Mouse (Mus musculus) embryonic facial prominence, embryonic 14.5 days (tissue): Measurements from ENCODE around the gene Map3k15. TPM values are rescaled to one million over a fixed set of nuclear protein-coding genes. Genes with fewer than 3 reads are reported as not detected.

Source experiments
- ATAC-seq: fragments of 200-750 bp; cut with Nextera tagmentation; 2 replicates; pipeline ENCODE4 v1.8.0; 2017; ENCODE audit warnings: low read depth, moderate number of reproducible peaks, moderate TSS enrichment
- DNase-seq: peaks from one replicate; pipeline ENCODE4 v3.0.0-alpha.2; 2015; ENCODE audit warnings: low spot score
- H3K27ac ChIP-seq: fragments of 300-500 bp; sonication (generic); replicated peaks from 2 replicates; pipeline ENCODE4 v1.5.1; 2014; ENCODE audit warnings: low read depth, mild to moderate bottlenecking, low read length, moderate library complexity
- H3K27me3 ChIP-seq: fragments of 300-500 bp; sonication (generic); replicated peaks from 2 replicates; pipeline ENCODE4 v1.6.1; 2014; ENCODE audit warnings: low read length; ENCODE audit not compliant: control insufficient read depth, insufficient read depth
- H3K36me3 ChIP-seq: fragments of 300-500 bp; sonication (generic); 2 replicates; pipeline ENCODE4 v1.6.1; 2014; ENCODE audit warnings: low read length, mixed read lengths; ENCODE audit not compliant: control insufficient read depth, insufficient read depth
- H3K4me1 ChIP-seq: fragments of 300-500 bp; sonication (generic); 2 replicates; pipeline ENCODE4 v1.6.1; 2014; ENCODE audit warnings: antibody characterized with exemption, low read length; ENCODE audit not compliant: control insufficient read depth, insufficient read depth
- H3K4me2 ChIP-seq: fragments of 300-500 bp; sonication (generic); 2 replicates; pipeline ENCODE4 v1.6.1; 2014; ENCODE audit warnings: low read depth, mild to moderate bottlenecking, low read length, moderate library complexity, mixed read lengths
- H3K4me3 ChIP-seq: fragments of 300-500 bp; sonication (generic); 2 replicates; pipeline ENCODE4 v1.5.1; 2014; ENCODE audit warnings: low read depth, mild to moderate bottlenecking, low read length
- H3K9ac ChIP-seq: fragments of 300-500 bp; sonication (generic); 2 replicates; pipeline ENCODE4 v1.6.1; 2014; ENCODE audit warnings: low read depth, mild to moderate bottlenecking, low read length, moderate library complexity, mixed read lengths
- H3K9me3 ChIP-seq: fragments of 300-500 bp; sonication (generic); 2 replicates; pipeline ENCODE4 v1.6.1; 2016; ENCODE audit warnings: low read length; ENCODE audit not compliant: control insufficient read depth
- WGBS: fragments of 180-500 bp; shearing (Covaris S2); extraction: QIAGEN DNeasy Blood & Tissue Kit; methylation state at CpG from one replicate; pipeline ENCODE4 v1.1.7; 2014; 5-methylcytosine and 5-hydroxymethylcytosine counted together
- polyA plus RNA-seq: library from polyadenylated mRNA; unstranded; fragments of >200 nt; fragmentation: Nextera tagmentation; extraction: Ambion mirVana; gene quantifications from 2 replicates; pipeline ENCODE4 v1.2.1, GENCODE M21; 2014

The Map3k15 gene
- polyA plus RNA-seq, 1 experiment from 2014 or later = 0.13 TPM

GRCm38 (mm10) chrX:160107817-160108216 is 119.6 kb downstream of the Map3k15 start:
- Histone ChIP-seq H3K27me3 (peaks cover 16% of the 10 kb centered on the region), H3K4me2 (no peak overlapping the region), H3K9me3 (no peaks in the 10 kb centered on the region), H3K27ac (no peak overlapping the region), H3K9ac (no peak overlapping the region), H3K4me1 (no peaks in the 10 kb centered on the region), H3K4me3 (no peak overlapping the region), H3K36me3 (no peaks in the 10 kb centered on the region)
- 62% methylated on average over 4 of the region's 4 CpGs for WGBS
- ATAC-seq (no peak), DNase-seq (no peak)

- H3K27me3 ChIP-seq = peaks cover 8% of the 10 kb centered on the region
- H3K27ac ChIP-seq = no peak overlapping the region
- no peak overlapping the region for H3K4me3 ChIP-seq
- no peaks in the 10 kb centered on the region for H3K4me1 ChIP-seq
- H3K9me3 ChIP-seq = no peaks in the 10 kb centered on the region
- DNase-seq (no peak), ATAC-seq (no peak)
- WGBS = 88% methylated on average over 1 of the region's 1 CpGs
- no peak overlapping the region for H3K4me2 ChIP-seq
- no peaks in the 10 kb centered on the region for H3K36me3 ChIP-seq
- H3K9ac ChIP-seq = no peak overlapping the region
Measured at GRCm38 (mm10) chrX:160113777-160114176, 125.5 kb downstream of the Map3k15 start.

- Histone ChIP-seq H3K9me3 (no peaks in the 10 kb centered on the region), H3K36me3 (peaks cover 7% of the 10 kb centered on the region; the same call in 1 of the 2 replicates), H3K27me3 (peaks cover 5% of the 10 kb centered on the region; the same call in 1 of the 2 replicates), H3K4me3 (no peak overlapping the region), H3K4me2 (no peak overlapping the region), H3K27ac (no peak overlapping the region), H3K9ac (no peak overlapping the region), H3K4me1 (no peaks in the 10 kb centered on the region)
- no peak for ATAC-seq
- no peak for DNase-seq
Measured at GRCm38 (mm10) chrX:160116074-160116473, 127.8 kb downstream of the Map3k15 start.

GRCm38 (mm10) chrX:160116658-160117057 is 128.4 kb downstream of the Map3k15 start:
- Histone ChIP-seq H3K27ac (no peak overlapping the region), H3K4me2 (no peak overlapping the region), H3K4me3 (no peak overlapping the region), H3K9ac (no peak overlapping the region), H3K27me3 (peaks cover 5% of the 10 kb centered on the region; the same call in 1 of the 2 replicates), H3K4me1 (no peaks in the 10 kb centered on the region), H3K36me3 (peaks cover 12% of the 10 kb centered on the region), H3K9me3 (no peaks in the 10 kb centered on the region)
- DNase-seq (peak; percentile 55), ATAC-seq (peak; percentile 53; the same call in 1 of the 2 replicates)
- 84% methylated on average over 3 of the region's 3 CpGs for WGBS

GRCm38 (mm10) chrX:160134136-160134843 is 146.1 kb downstream of the Map3k15 start:
- no peaks in the 10 kb centered on the region for H3K9me3 ChIP-seq
- 0 out of 2 replicates have a peak, but pooled peaks cover 8% of the 10 kb centered on the region for H3K36me3 ChIP-seq
- H3K4me2 ChIP-seq = no peak overlapping the region
- H3K4me1 ChIP-seq = peaks cover 4% of the 10 kb centered on the region; the same call in 1 of the 2 replicates
- 0 out of 2 replicates have a peak, but pooled peaks cover 4% of the 10 kb centered on the region for H3K27me3 ChIP-seq
- H3K27ac ChIP-seq = no peak overlapping the region
- DNase-seq (no peak), ATAC-seq (no peak)
- 77% methylated on average over 11 of the region's 11 CpGs for WGBS
- H3K9ac ChIP-seq = no peak overlapping the region
- no peak overlapping the region for H3K4me3 ChIP-seq

- H3K9me3 ChIP-seq = no peaks in the 10 kb centered on the region
- peak overlapping the region; percentile 60 for H3K4me3 ChIP-seq
- 0 out of 2 replicates have a peak, but pooled peaks cover 4% of the 10 kb centered on the region for H3K27me3 ChIP-seq
- DNase-seq (no peak), ATAC-seq (no peak)
- WGBS = 32% methylated on average over 6 of the region's 6 CpGs
- H3K27ac ChIP-seq = no peak overlapping the region
- H3K36me3 ChIP-seq = no peaks in the 10 kb centered on the region
- no peak overlapping the region; the same call in 1 of the 2 replicates for H3K9ac ChIP-seq
- H3K4me2 ChIP-seq = peak overlapping the region; percentile 67
- H3K4me1 ChIP-seq = peaks cover 4% of the 10 kb centered on the region; the same call in 1 of the 2 replicates
Measured at GRCm38 (mm10) chrX:160135719-160136118, 147.5 kb downstream of the Map3k15 start.

- 24% methylated on average over 5 of the region's 5 CpGs for WGBS
- Histone ChIP-seq H3K36me3 (no peaks in the 10 kb centered on the region), H3K9me3 (no peaks in the 10 kb centered on the region), H3K4me1 (peaks cover 4% of the 10 kb centered on the region; the same call in 1 of the 2 replicates), H3K4me3 (peak overlapping the region; percentile 60), H3K27me3 (0 out of 2 replicates have a peak, but pooled peaks cover 4% of the 10 kb centered on the region), H3K9ac (no peak overlapping the region; the same call in 1 of the 2 replicates), H3K4me2 (peak overlapping the region; percentile 67), H3K27ac (no peak overlapping the region)
- DNase-seq (peak; percentile 23), ATAC-seq (no peak)
Measured at GRCm38 (mm10) chrX:160136153-160136552, 147.9 kb downstream of the Map3k15 start.

- H3K4me2 ChIP-seq = peak overlapping the region; percentile 67
- peaks cover 4% of the 10 kb centered on the region; the same call in 1 of the 2 replicates for H3K4me1 ChIP-seq
- peak overlapping the region; percentile 60 for H3K4me3 ChIP-seq
- no peak for ATAC-seq
- H3K9ac ChIP-seq = peak overlapping the region; percentile 82
- no peaks in the 10 kb centered on the region for H3K36me3 ChIP-seq
- H3K9me3 ChIP-seq = no peaks in the 10 kb centered on the region
- DNase-seq = no peak
- 0 out of 2 replicates have a peak, but pooled peaks cover 4% of the 10 kb centered on the region for H3K27me3 ChIP-seq
- 29% methylated on average over 18 of the region's 18 CpGs for WGBS
- H3K27ac ChIP-seq = peak overlapping the region; percentile 94
Measured at GRCm38 (mm10) chrX:160137177-160137860, 149.1 kb downstream of the Map3k15 start.
